Mouse (Mus musculus) CH12.LX (cell line): Measurements from ENCODE around the gene Twist2.

Source experiments
- CTCF ChIP-seq, 2 experiments: IDR thresholded peaks in 1 of 2; conservative IDR thresholded peaks in 1 of 2; 2 replicates each; pipeline ENCODE4 v1.5.1; 2011 to 2012; ENCODE audit warnings: low read depth in 2 of 2, low read length in 2 of 2, improper control_type of control experiment in 1 of 2, inconsistent platforms in 1 of 2, mild to moderate bottlenecking in 1 of 2, moderate library complexity in 1 of 2
- E2F4 ChIP-seq: IDR thresholded peaks from 2 replicates; pipeline ENCODE4 v1.6.1; 2011; ENCODE audit warnings: low read depth, low read length, improper control_type of control experiment; ENCODE audit not compliant: insufficient replicate concordance
- EP300 ChIP-seq: IDR thresholded peaks from 2 replicates; pipeline ENCODE4 v1.6.1; 2011; ENCODE audit warnings: low read length, improper control_type of control experiment
- JUND ChIP-seq: conservative IDR thresholded peaks from 2 replicates; pipeline ENCODE4 v1.6.1; 2011; ENCODE audit warnings: low read depth, low read length, improper control_type of control experiment
- KAT2A ChIP-seq: IDR thresholded peaks from 2 replicates; pipeline ENCODE4 v1.6.1; 2012; ENCODE audit warnings: low read length, improper control_type of control experiment, inconsistent platforms; ENCODE audit not compliant: insufficient replicate concordance
- MAFK ChIP-seq: IDR thresholded peaks from 2 replicates; pipeline ENCODE4 v1.6.1; 2011; ENCODE audit warnings: low read length, improper control_type of control experiment; ENCODE audit not compliant: insufficient replicate concordance
- MAX ChIP-seq: IDR thresholded peaks from 2 replicates; pipeline ENCODE4 v1.6.1; 2011; ENCODE audit warnings: low read length, improper control_type of control experiment
- MXI1 ChIP-seq: IDR thresholded peaks from 2 replicates; pipeline ENCODE4 v1.6.1; 2011; ENCODE audit warnings: mild to moderate bottlenecking, low read depth, low read length, improper control_type of control experiment
- MYC ChIP-seq: IDR thresholded peaks from 2 replicates; pipeline ENCODE4 v1.6.1; 2011; ENCODE audit warnings: low read depth, mild to moderate bottlenecking, improper control_type of control experiment, low read length
- POLR2A ChIP-seq: IDR thresholded peaks from 2 replicates; pipeline ENCODE4 v1.6.1; 2011; ENCODE audit warnings: low read depth, mild to moderate bottlenecking, improper control_type of control experiment, low read length
- ZC3H11A ChIP-seq: IDR thresholded peaks from 2 replicates; pipeline ENCODE4 v1.6.1; 2012; ENCODE audit warnings: low read depth, mild to moderate bottlenecking, inconsistent platforms, low read length, improper control_type of control experiment
- ZMIZ1 ChIP-seq: IDR thresholded peaks from 2 replicates; pipeline ENCODE4 v1.6.1; 2012; ENCODE audit warnings: low read depth, mild to moderate bottlenecking, inconsistent platforms, low read length, improper control_type of control experiment

- no peak for TF ChIP-seq KAT2A
- TF ChIP-seq ZC3H11A, result no peak
- no peak for TF ChIP-seq MYC
- no peak for TF ChIP-seq CTCF (conservative IDR thresholded peaks at IDR 0.05 in 1 of 2, IDR thresholded peaks at IDR 0.05 in 1 of 2; ENCODE audit: low read depth in 2 of 2, low read length in 2 of 2)
- TF ChIP-seq JUND, result no peak
- no peak for TF ChIP-seq MAX
- TF ChIP-seq ZMIZ1, result no peak
- no peak for TF ChIP-seq MXI1
- no peak for TF ChIP-seq EP300
- TF ChIP-seq E2F4, result no peak
- TF ChIP-seq POLR2A, result no peak
- TF ChIP-seq MAFK, result no peak
Observed at GRCm38 (mm10) chr1:91820531-91820930, 19.3 kb downstream of the Twist2 start.
